Mouse (Mus musculus) neural tube, embryonic 15.5 days (tissue): ENCODE results near the gene Nfkb1. TPM values are rescaled to one million over a fixed set of nuclear protein-coding genes. Genes with fewer than 3 reads are reported as not detected.
A peak's percentile ranks its signal among the peaks of the same experiment; 100 is the strongest.

ENCODE experiments used
- ATAC-seq: fragments of 200-750 bp; cut with Nextera tagmentation; 2 replicates; pipeline ENCODE4 v1.8.0; 2017; ENCODE audit warnings: mild to moderate bottlenecking, moderate TSS enrichment, moderate library complexity; ENCODE audit not compliant: low FRiP score
- H3K27ac ChIP-seq: fragments of 300-500 bp; sonication (generic); replicated peaks from 2 replicates; pipeline ENCODE4 v1.5.1; 2015; ENCODE audit warnings: mild to moderate bottlenecking, inconsistent platforms
- H3K27me3 ChIP-seq: fragments of 300-500 bp; sonication (generic); replicated peaks from 2 replicates; pipeline ENCODE4 v1.6.1; 2015; ENCODE audit warnings: inconsistent platforms
- H3K36me3 ChIP-seq: fragments of 300-500 bp; sonication (generic); 2 replicates; pipeline ENCODE4 v1.6.1; 2015; ENCODE audit warnings: inconsistent platforms
- H3K4me1 ChIP-seq: fragments of 300-500 bp; sonication (generic); 2 replicates; pipeline ENCODE4 v1.6.1; 2015; ENCODE audit warnings: inconsistent platforms
- H3K4me2 ChIP-seq: fragments of 300-500 bp; sonication (generic); 2 replicates; pipeline ENCODE4 v1.6.1; 2015; ENCODE audit warnings: inconsistent platforms, mild to moderate bottlenecking, moderate library complexity
- H3K4me3 ChIP-seq: fragments of 300-500 bp; sonication (generic); replicated peaks from 2 replicates; pipeline ENCODE4 v1.5.1; 2015; ENCODE audit warnings: mild to moderate bottlenecking, inconsistent platforms
- H3K9ac ChIP-seq: fragments of 300-500 bp; sonication (generic); replicated peaks from 2 replicates; pipeline ENCODE4 v1.6.1; 2015; ENCODE audit warnings: mild to moderate bottlenecking, inconsistent platforms
- H3K9me3 ChIP-seq: fragments of 300-500 bp; sonication (generic); replicated peaks from 2 replicates; pipeline ENCODE4 v1.6.1; 2016; ENCODE audit warnings: inconsistent platforms
- whole genome bisulfite sequencing: fragments of 180-500 bp; shearing (Covaris S2); methylation state at CpG from one replicate; pipeline ENCODE4 v1.1.7; 2015; ENCODE audit warnings: mixed read lengths; 5-methylcytosine and 5-hydroxymethylcytosine counted together
- polyA plus RNA-seq: library from polyadenylated mRNA; unstranded; fragments of >200 nt; fragmentation: Nextera tagmentation; extraction: Ambion mirVana; gene quantifications from 2 replicates; pipeline ENCODE4 v1.2.1, GENCODE M21; 2015

Gene Nfkb1
- polyA plus RNA-seq, 1 experiment from 2014 or later: 7.7 TPM

- H3K9me3 ChIP-seq: no peaks in the 10 kb centered on the region
- no peak for ATAC-seq
- 69% methylated on average over 12 of the region's 12 CpGs for WGBS
- no peak overlapping the region for H3K4me3 ChIP-seq
- no peak overlapping the region for H3K9ac ChIP-seq
- no peaks in the 10 kb centered on the region for H3K27me3 ChIP-seq
- H3K27ac ChIP-seq: no peak overlapping the region
- no peaks in the 10 kb centered on the region for H3K36me3 ChIP-seq
- H3K4me1 ChIP-seq: peaks cover under 1% of the 10 kb centered on the region; the same call in 1 of the 2 replicates
- H3K4me2 ChIP-seq: no peak overlapping the region
Measured at GRCm38 (mm10) chr3:135698466-135698975, 7.2 kb upstream of the Nfkb1 start.

GRCm38 (mm10) chr3:135696262-135696661 is 4.9 kb upstream of the Nfkb1 start:
- ATAC-seq: no peak
- Histone ChIP-seq H3K27ac (no peak overlapping the region), H3K4me3 (no peak overlapping the region), H3K4me2 (no peak overlapping the region), H3K4me1 (peaks cover 17% of the 10 kb centered on the region), H3K9me3 (no peaks in the 10 kb centered on the region), H3K9ac (no peak overlapping the region), H3K27me3 (no peaks in the 10 kb centered on the region), H3K36me3 (no peaks in the 10 kb centered on the region)
- WGBS: 94% methylated on average over 8 of the region's 8 CpGs

GRCm38 (mm10) chr3:135692999-135693398 is 1.7 kb upstream of the Nfkb1 start:
- H3K4me1 ChIP-seq: peaks cover 43% of the 10 kb centered on the region
- WGBS: 12% methylated on average over 3 of the region's 3 CpGs
- H3K9me3 ChIP-seq: no peaks in the 10 kb centered on the region
- no peak overlapping the region for H3K4me3 ChIP-seq
- no peak for ATAC-seq
- H3K9ac ChIP-seq: no peak overlapping the region
- no peaks in the 10 kb centered on the region for H3K36me3 ChIP-seq
- no peaks in the 10 kb centered on the region for H3K27me3 ChIP-seq
- no peak overlapping the region for H3K4me2 ChIP-seq
- H3K27ac ChIP-seq: no peak overlapping the region

GRCm38 (mm10) chr3:135690568-135691190 is 668 bp downstream of the Nfkb1 start:
- Histone ChIP-seq H3K4me2 (peak overlapping the region; percentile 79), H3K4me1 (peaks cover 45% of the 10 kb centered on the region), H3K4me3 (peak overlapping the region; percentile 82), H3K27ac (peak overlapping the region; percentile 91), H3K27me3 (no peaks in the 10 kb centered on the region), H3K9me3 (no peaks in the 10 kb centered on the region), H3K9ac (peak overlapping the region; percentile 90), H3K36me3 (no peaks in the 10 kb centered on the region)
- under 1% methylated on average over 40 of the region's 47 CpGs for WGBS
- ATAC-seq: peak; percentile 46

GRCm38 (mm10) chr3:135689773-135690567 is 1.4 kb downstream of the Nfkb1 start:
- Histone ChIP-seq H3K27ac (peak overlapping the region; percentile 91), H3K36me3 (no peaks in the 10 kb centered on the region), H3K4me2 (peak overlapping the region; percentile 79), H3K9me3 (no peaks in the 10 kb centered on the region), H3K4me3 (peak overlapping the region; percentile 82), H3K4me1 (peaks cover 45% of the 10 kb centered on the region), H3K27me3 (no peaks in the 10 kb centered on the region), H3K9ac (peak overlapping the region; percentile 90)
- no peak for ATAC-seq
- WGBS: 44% methylated on average over 10 of the region's 10 CpGs

GRCm38 (mm10) chr3:135688970-135689772 is 2.2 kb downstream of the Nfkb1 start:
- ATAC-seq: no peak

GRCm38 (mm10) chr3:135687965-135688364 is 3.4 kb downstream of the Nfkb1 start:
- H3K4me2 ChIP-seq: peak overlapping the region; percentile 79; the same call in 1 of the 2 replicates

More at GRCm38 (mm10) chr3:135688970-135689772, 2.2 kb downstream of the Nfkb1 start:
- H3K4me3 ChIP-seq: peak overlapping the region; percentile 82
- 29% methylated on average over 11 of the region's 11 CpGs for WGBS
- H3K4me1 ChIP-seq: peaks cover 45% of the 10 kb centered on the region
- peak overlapping the region; percentile 79 for H3K4me2 ChIP-seq
- no peaks in the 10 kb centered on the region for H3K27me3 ChIP-seq
- peak overlapping the region; percentile 54 for H3K27ac ChIP-seq
- H3K9me3 ChIP-seq: no peaks in the 10 kb centered on the region
- no peaks in the 10 kb centered on the region for H3K36me3 ChIP-seq
- H3K9ac ChIP-seq: no peak overlapping the region

GRCm38 (mm10) chr3:135686419-135686818 is 4.9 kb downstream of the Nfkb1 start:
- Histone ChIP-seq H3K4me2 (no peak overlapping the region), H3K9ac (no peak overlapping the region), H3K27ac (no peak overlapping the region), H3K9me3 (no peaks in the 10 kb centered on the region), H3K27me3 (no peaks in the 10 kb centered on the region), H3K4me1 (peaks cover 36% of the 10 kb centered on the region), H3K4me3 (no peak overlapping the region), H3K36me3 (no peaks in the 10 kb centered on the region)
- no peak for ATAC-seq
- 51% methylated on average over 5 of the region's 5 CpGs for WGBS

More at GRCm38 (mm10) chr3:135687965-135688364, 3.4 kb downstream of the Nfkb1 start:
- Histone ChIP-seq H3K36me3 (no peaks in the 10 kb centered on the region), H3K27ac (no peak overlapping the region), H3K27me3 (no peaks in the 10 kb centered on the region), H3K4me1 (peaks cover 41% of the 10 kb centered on the region), H3K9ac (no peak overlapping the region), H3K4me3 (no peak overlapping the region), H3K9me3 (no peaks in the 10 kb centered on the region)
- 72% methylated on average over 9 of the region's 9 CpGs for WGBS
- no peak for ATAC-seq

- Histone ChIP-seq H3K4me2 (no peak overlapping the region), H3K4me3 (no peak overlapping the region), H3K27me3 (no peaks in the 10 kb centered on the region), H3K4me1 (peaks cover 12% of the 10 kb centered on the region; the same call in 1 of the 2 replicates), H3K27ac (no peak overlapping the region), H3K9me3 (no peaks in the 10 kb centered on the region), H3K9ac (no peak overlapping the region), H3K36me3 (no peaks in the 10 kb centered on the region)
- 69% methylated on average over 6 of the region's 6 CpGs for WGBS
- ATAC-seq: no peak
Measured at GRCm38 (mm10) chr3:135683275-135683674, 8.1 kb downstream of the Nfkb1 start.

- WGBS: 39% methylated on average over 3 of the region's 3 CpGs
- Histone ChIP-seq H3K36me3 (no peaks in the 10 kb centered on the region), H3K9me3 (no peaks in the 10 kb centered on the region), H3K4me1 (0 out of 2 replicates have a peak, but pooled peaks cover 7% of the 10 kb centered on the region), H3K4me3 (no peak overlapping the region), H3K4me2 (no peak overlapping the region), H3K9ac (no peak overlapping the region), H3K27me3 (no peaks in the 10 kb centered on the region), H3K27ac (no peak overlapping the region)
- ATAC-seq: no peak
Measured at GRCm38 (mm10) chr3:135682240-135682639, 9.1 kb downstream of the Nfkb1 start.

GRCm38 (mm10) chr3:135681272-135681783 is 10.0 kb downstream of the Nfkb1 start:
- Histone ChIP-seq H3K9me3 (no peaks in the 10 kb centered on the region), H3K4me2 (no peak overlapping the region), H3K27me3 (no peaks in the 10 kb centered on the region), H3K4me1 (0 out of 2 replicates have a peak, but pooled peaks cover 7% of the 10 kb centered on the region), H3K36me3 (no peaks in the 10 kb centered on the region), H3K9ac (no peak overlapping the region), H3K27ac (no peak overlapping the region), H3K4me3 (no peak overlapping the region)
- 80% methylated on average over 8 of the region's 8 CpGs for WGBS
- no peak for ATAC-seq
